Mouse (Mus musculus) MEL (cell line): Measurements from ENCODE around the gene Olfr462. TPM values are rescaled to one million over a fixed set of nuclear protein-coding genes. Genes with fewer than 3 reads are reported as not detected.

ENCODE experiments used
- DNase-seq: peaks from one replicate; pipeline ENCODE4 v3.0.0; 2011; ENCODE audit warnings: low read depth, low spot score
- H3K27ac ChIP-seq: 2 replicates; pipeline ENCODE4 v1.5.1; 2012; ENCODE audit warnings: low read depth, mild to moderate bottlenecking, control low read depth, low read length, moderate library complexity; ENCODE audit not compliant: control insufficient read depth
- H3K27me3 ChIP-seq, 2 experiments: fragments of 150-350 bp in 1 of 2; sonication (generic) in 1 of 2; 2 replicates each; pipeline ENCODE4 v1.6.1; 2012; ENCODE audit warnings: low read length in 2 of 2, mild to moderate bottlenecking in 2 of 2, improper control_type of control experiment in 1 of 2, moderate library complexity in 1 of 2; ENCODE audit not compliant: insufficient read depth in 2 of 2, control insufficient read depth in 1 of 2
- H3K36me3 ChIP-seq, 2 experiments: 2 replicates each; pipeline ENCODE4 v1.6.1; 2012 to 2014; ENCODE audit warnings: low read length in 2 of 2, improper control_type of control experiment in 1 of 2, inconsistent platforms in 1 of 2, mild to moderate bottlenecking in 1 of 2; ENCODE audit not compliant: insufficient read depth in 2 of 2, control insufficient read depth in 1 of 2
- H3K4me1 ChIP-seq, 2 experiments: fragments of 150-350 bp in 1 of 2; sonication (generic) in 1 of 2; 2 replicates each; pipeline ENCODE4 v1.6.1; 2012; ENCODE audit warnings: low read length in 2 of 2, improper control_type of control experiment in 1 of 2, mild to moderate bottlenecking in 1 of 2; ENCODE audit not compliant: insufficient read depth in 2 of 2, control insufficient read depth in 1 of 2
- H3K4me3 ChIP-seq, 2 experiments: fragments of 150-350 bp in 1 of 2; sonication (generic) in 1 of 2; 2 replicates each; pipeline ENCODE4 v1.5.1; 2012; ENCODE audit warnings: low read depth in 2 of 2, low read length in 2 of 2, mild to moderate bottlenecking in 2 of 2, moderate library complexity in 2 of 2, control low read depth in 1 of 2, improper control_type of control experiment in 1 of 2; ENCODE audit not compliant: control insufficient read depth in 1 of 2, insufficient read depth in 1 of 2
- H3K79me2 ChIP-seq: 2 replicates; pipeline ENCODE4 v1.6.1; 2012; ENCODE audit warnings: mild to moderate bottlenecking, low read length, moderate library complexity; ENCODE audit not compliant: control insufficient read depth, poor library complexity, insufficient read depth
- H3K9ac ChIP-seq: 2 replicates; pipeline ENCODE4 v1.6.1; 2012; ENCODE audit warnings: low read depth, mild to moderate bottlenecking, control low read depth, low read length, moderate library complexity; ENCODE audit not compliant: control insufficient read depth, poor library complexity, severe bottlenecking
- H3K9me3 ChIP-seq: fragments of 150-350 bp; sonication (generic); replicated peaks from 2 replicates; pipeline ENCODE4 v1.6.1; 2012; ENCODE audit warnings: mild to moderate bottlenecking, low read length, improper control_type of control experiment, moderate library complexity; ENCODE audit not compliant: insufficient read depth
- BHLHE40 ChIP-seq: IDR thresholded peaks from 2 replicates; pipeline ENCODE4 v1.6.1; 2012; ENCODE audit warnings: low read depth, mild to moderate bottlenecking, inconsistent platforms, low read length, improper control_type of control experiment, borderline replicate concordance
- CHD2 ChIP-seq: IDR thresholded peaks from 2 replicates; pipeline ENCODE4 v1.6.1; 2011; ENCODE audit warnings: low read length, improper control_type of control experiment
- E2F4 ChIP-seq: IDR thresholded peaks from 2 replicates; pipeline ENCODE4 v1.6.1; 2011; ENCODE audit warnings: low read depth, low read length, improper control_type of control experiment, borderline replicate concordance
- EP300 ChIP-seq, 2 experiments: IDR thresholded peaks; 2 replicates each; pipeline ENCODE4 v1.6.1; 2011; ENCODE audit warnings: improper control_type of control experiment in 2 of 2, low read length in 2 of 2, low read depth in 1 of 2, mild to moderate bottlenecking in 1 of 2
- GATA1 ChIP-seq: IDR thresholded peaks from 2 replicates; pipeline ENCODE4 v1.6.1; 2011; ENCODE audit warnings: low read depth, low read length, improper control_type of control experiment
- HCFC1 ChIP-seq: IDR thresholded peaks from 2 replicates; pipeline ENCODE4 v1.6.1; 2012; ENCODE audit warnings: low read depth, mild to moderate bottlenecking, inconsistent platforms, low read length, improper control_type of control experiment, moderate library complexity
- JUND ChIP-seq: IDR thresholded peaks from 2 replicates; pipeline ENCODE4 v1.6.1; 2011; ENCODE audit warnings: low read depth, mild to moderate bottlenecking, improper control_type of control experiment, low read length
- KAT2A ChIP-seq: conservative IDR thresholded peaks from 2 replicates; pipeline ENCODE4 v1.6.1; 2012; ENCODE audit warnings: low read depth, low read length, improper control_type of control experiment, inconsistent platforms
- MAFK ChIP-seq: IDR thresholded peaks from 2 replicates; pipeline ENCODE4 v1.6.1; 2011; ENCODE audit warnings: low read depth, mild to moderate bottlenecking, low read length, improper control_type of control experiment, borderline replicate concordance
- MAX ChIP-seq: IDR thresholded peaks from 2 replicates; pipeline ENCODE4 v1.6.1; 2011; ENCODE audit warnings: low read length, improper control_type of control experiment
- MAZ ChIP-seq: IDR thresholded peaks from 2 replicates; pipeline ENCODE4 v1.6.1; 2012; ENCODE audit warnings: low read depth, mild to moderate bottlenecking, inconsistent platforms, low read length, improper control_type of control experiment
- MEF2A ChIP-seq: IDR thresholded peaks from 2 replicates; pipeline ENCODE4 v1.6.1; 2014; ENCODE audit warnings: low read depth, mild to moderate bottlenecking, inconsistent platforms, low read length, improper control_type of control experiment; ENCODE audit not compliant: poor library complexity, insufficient replicate concordance, severe bottlenecking; ENCODE audit errors: extremely low read depth
- MXI1 ChIP-seq: IDR thresholded peaks from 2 replicates; pipeline ENCODE4 v1.6.1; 2011; ENCODE audit warnings: mild to moderate bottlenecking, low read depth, low read length, improper control_type of control experiment
- POLR2AphosphoS2 ChIP-seq: IDR thresholded peaks from 2 replicates; pipeline ENCODE4 v1.6.1; 2011; ENCODE audit warnings: low read length, improper control_type of control experiment
- SIN3A ChIP-seq: IDR thresholded peaks from 2 replicates; pipeline ENCODE4 v1.6.1; 2012; ENCODE audit warnings: low read length, improper control_type of control experiment, inconsistent platforms
- SMC3 ChIP-seq: IDR thresholded peaks from 2 replicates; pipeline ENCODE4 v1.6.1; 2011; ENCODE audit warnings: low read depth, low read length, improper control_type of control experiment
- TBP ChIP-seq: IDR thresholded peaks from 2 replicates; pipeline ENCODE4 v1.8.0; 2011; ENCODE audit warnings: low read depth, low read length, improper control_type of control experiment
- UBTF ChIP-seq: IDR thresholded peaks from 2 replicates; pipeline ENCODE4 v1.6.1; 2012; ENCODE audit warnings: low read depth, mild to moderate bottlenecking, inconsistent platforms, low read length, improper control_type of control experiment, moderate library complexity, borderline replicate concordance; ENCODE audit not compliant: insufficient read depth
- USF1 ChIP-seq: IDR thresholded peaks from 2 replicates; pipeline ENCODE4 v1.6.1; 2014; ENCODE audit warnings: low read depth, mild to moderate bottlenecking, inconsistent platforms, low read length, improper control_type of control experiment, moderate library complexity
- ZMIZ1 ChIP-seq: IDR thresholded peaks from 2 replicates; pipeline ENCODE4 v1.6.1; 2012; ENCODE audit warnings: low read depth, mild to moderate bottlenecking, inconsistent platforms, low read length, improper control_type of control experiment, moderate library complexity
- ZNF384 ChIP-seq: IDR thresholded peaks from 2 replicates; pipeline ENCODE4 v1.6.1; 2012; ENCODE audit warnings: low read depth, mild to moderate bottlenecking, inconsistent platforms, low read length, improper control_type of control experiment
- polyA plus RNA-seq, 2 experiments: library from polyadenylated mRNA; stranded (reverse) in 1 of 2; unstranded in 1 of 2; fragments of >175 nt in 1 of 2; fragments of >200 nt in 1 of 2; gene quantifications; 2 replicates each; pipeline versions ENCODE4 v1.2.1 to v1.2.4; 2012; ENCODE audit warnings: low replicate concordance in 2 of 2, low read depth in 1 of 2; ENCODE audit not compliant: insufficient read length in 2 of 2, insufficient read depth in 1 of 2, missing spikeins in 1 of 2
- total RNA-seq: library from RNA; depleted of rRNA; stranded (reverse); fragments of 300-350 nt; gene quantifications from 2 replicates; pipeline ENCODE4 v1.2.3, GENCODE M21; 2012

The Olfr462 gene
- total and polyA plus RNA-seq, 3 experiments, result not detected

GRCm38 (mm10) chr11:87933731-87934130 is 41.7 kb upstream of the Olfr462 start:
- no peak overlapping the region for H3K27ac ChIP-seq
- TF ChIP-seq SIN3A, result no peak
- no peak for TF ChIP-seq KAT2A
- no peak for TF ChIP-seq MAZ
- TF ChIP-seq HCFC1, result no peak
- no peak for TF ChIP-seq MAFK
- no peak for TF ChIP-seq CHD2
- TF ChIP-seq USF1, result no peak
- no peak for TF ChIP-seq MXI1
- no peak for TF ChIP-seq SMC3
- TF ChIP-seq E2F4, result no peak
- TF ChIP-seq POLR2AphosphoS2, result no peak
- TF ChIP-seq BHLHE40, result no peak
- no peak for TF ChIP-seq MAX
- no peak for TF ChIP-seq UBTF
- peaks cover 0 to 3% of the 10 kb centered on the region in 2 experiments; a peak in 1 of 4 replicates for H3K27me3 ChIP-seq

DNA sequence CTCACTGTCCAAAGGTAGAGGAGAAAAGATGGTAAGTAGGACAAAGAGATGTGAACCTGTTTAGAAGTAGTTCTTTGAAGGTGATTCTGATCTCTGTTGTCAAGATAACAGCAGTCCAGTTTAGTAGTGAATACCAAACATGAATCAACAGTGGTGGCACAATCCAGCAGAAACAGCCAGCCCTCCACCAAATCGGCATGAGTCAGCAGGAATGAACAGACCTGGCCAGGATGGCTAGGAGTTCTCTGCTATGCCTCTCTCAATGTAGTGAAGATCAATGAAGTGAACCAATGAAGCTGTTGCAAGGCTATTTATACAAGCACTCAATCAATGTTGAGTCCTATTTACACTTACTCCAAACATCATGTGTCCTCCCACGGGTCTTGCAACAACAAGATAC is 38.3 kb upstream of the Olfr462 start:
- DNase-seq, result no peak
- no peak for TF ChIP-seq MAFK
- TF ChIP-seq ZNF384, result no peak
- no peak for TF ChIP-seq EP300 (IDR thresholded peaks at IDR 0.05; ENCODE audit: low read depth in 1 of 2, low read length in 2 of 2)
- TF ChIP-seq BHLHE40, result no peak
- no peak for TF ChIP-seq KAT2A
- TF ChIP-seq TBP, result no peak
- no peak for TF ChIP-seq SIN3A
- no peak for TF ChIP-seq GATA1
- TF ChIP-seq JUND, result no peak
- no peak for TF ChIP-seq USF1
- no peak for TF ChIP-seq ZMIZ1
- no peak for TF ChIP-seq MEF2A
- TF ChIP-seq UBTF, result no peak
- no peak for TF ChIP-seq MAX
- H3K36me3 ChIP-seq, result no peaks in the 10 kb centered on the region
- no peak overlapping the region for H3K4me3 ChIP-seq
- no peaks in the 10 kb centered on the region for H3K9me3 ChIP-seq
- H3K9ac ChIP-seq, result no peak overlapping the region
- no peaks in the 10 kb centered on the region for H3K79me2 ChIP-seq
- H3K27ac ChIP-seq, result no peak overlapping the region
- H3K27me3 ChIP-seq, result no peaks in the 10 kb centered on the region; a peak in 1 of 4 replicates
- H3K4me1 ChIP-seq, result no peaks in the 10 kb centered on the region

More at GRCm38 (mm10) chr11:87933731-87934130, 41.7 kb upstream of the Olfr462 start:
- H3K9me3 ChIP-seq, result no peaks in the 10 kb centered on the region
- no peaks in the 10 kb centered on the region for H3K36me3 ChIP-seq
- no peaks in the 10 kb centered on the region for H3K79me2 ChIP-seq
- H3K4me3 ChIP-seq, result no peak overlapping the region
- DNase-seq, result no peak
- H3K4me1 ChIP-seq, result no peaks in the 10 kb centered on the region
- H3K9ac ChIP-seq, result no peak overlapping the region
